Mouse (Mus musculus) thymus, adult 2 months (tissue): ENCODE measurements around the gene Pla2g3. TPM values are rescaled to one million over a fixed set of nuclear protein-coding genes. Genes with fewer than 3 reads are reported as not detected.

ENCODE experiments used
- DNase-seq: peaks from one replicate; pipeline ENCODE4 v3.0.0; 2021
- H3K27ac ChIP-seq: fragments of 200-500 bp; 2 replicates; pipeline ENCODE4 v1.5.1; 2012; ENCODE audit warnings: low read length, control low read depth; ENCODE audit not compliant: control insufficient read depth, insufficient read depth
- H3K27me3 ChIP-seq: fragments of 200-500 bp; 2 replicates; pipeline ENCODE4 v1.6.1; 2012; ENCODE audit warnings: mild to moderate bottlenecking, low read length, moderate library complexity, mixed read lengths; ENCODE audit not compliant: control insufficient read depth, insufficient read depth
- H3K36me3 ChIP-seq: fragments of 200-500 bp; 2 replicates; pipeline ENCODE4 v1.6.1; 2012; ENCODE audit warnings: mild to moderate bottlenecking, low read length, moderate library complexity; ENCODE audit not compliant: control insufficient read depth, insufficient read depth
- H3K4me1 ChIP-seq: fragments of 200-500 bp; replicated peaks from 2 replicates; pipeline ENCODE4 v1.6.1; 2012; ENCODE audit warnings: low read length; ENCODE audit not compliant: control insufficient read depth, insufficient read depth
- H3K4me3 ChIP-seq: fragments of 200-500 bp; 2 replicates; pipeline ENCODE4 v1.5.1; 2012; ENCODE audit warnings: mild to moderate bottlenecking, low read length, control low read depth, moderate library complexity; ENCODE audit not compliant: control insufficient read depth, insufficient read depth
- CTCF ChIP-seq: fragments of 200-500 bp; IDR thresholded peaks from 2 replicates; pipeline ENCODE4 v1.5.1; 2012; ENCODE audit warnings: mild to moderate bottlenecking, control low read depth, low read length, moderate library complexity, borderline replicate concordance; ENCODE audit not compliant: control insufficient read depth, poor library complexity, insufficient read depth; ENCODE audit errors: extremely low read depth
- POLR2A ChIP-seq: fragments of 200-500 bp; IDR thresholded peaks from 2 replicates; pipeline ENCODE4 v1.6.1; 2012; ENCODE audit warnings: mild to moderate bottlenecking, low read length, control low read depth, moderate library complexity; ENCODE audit not compliant: control insufficient read depth, poor library complexity, insufficient read depth; ENCODE audit errors: extremely low read depth
- WGBS: fragments of 180-500 bp; shearing (Covaris S2); methylation state at CpG from one replicate; pipeline ENCODE4 v1.1.7; 2018; 5-methylcytosine and 5-hydroxymethylcytosine counted together
- polyA plus RNA-seq: library from polyadenylated mRNA; depleted of rRNA; stranded (reverse); fragments of >200 nt; gene quantifications from 2 replicates; pipeline ENCODE4 v1.2.3, GENCODE M21; 2012

Pla2g3 gene
- polyA plus RNA-seq, 1 experiment, result 1.9 TPM

- H3K27ac ChIP-seq, result no peak overlapping the region
- TF ChIP-seq POLR2A, result no peak
- TF ChIP-seq CTCF, result no peak
- DNase-seq, result no peak
- peaks cover 10% of the 10 kb centered on the region; the same call in 1 of the 2 replicates for H3K36me3 ChIP-seq
- H3K27me3 ChIP-seq, result no peaks in the 10 kb centered on the region
- H3K4me1 ChIP-seq, result no peaks in the 10 kb centered on the region
- H3K4me3 ChIP-seq, result no peak overlapping the region
- 91% methylated on average over 20 of the region's 20 CpGs for WGBS
Measured at GRCm38 (mm10) chr11:3529476-3530252, 41.6 kb downstream of the Pla2g3 start.

DNA sequence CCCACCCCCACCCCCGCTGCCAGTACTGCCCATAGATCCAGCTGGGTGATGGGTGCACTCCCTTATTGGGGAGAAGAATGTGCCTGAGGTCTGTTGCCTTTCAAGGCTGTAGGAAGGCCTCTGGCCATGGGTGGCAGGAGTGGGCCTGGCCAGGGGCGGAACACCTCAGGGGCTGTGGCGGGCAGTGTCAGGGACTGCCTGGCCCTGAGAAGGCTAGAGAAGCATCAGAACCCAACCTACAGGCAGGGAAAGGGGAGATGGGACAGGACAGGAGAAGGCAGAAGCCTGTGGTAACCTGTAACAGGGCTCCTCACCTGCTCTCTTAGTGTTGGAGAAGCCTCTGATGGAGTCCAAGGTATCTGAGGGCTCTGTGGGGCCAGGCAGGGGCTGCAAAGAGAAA, 42.6 kb downstream of the Pla2g3 start:
- TF ChIP-seq POLR2A (no peak), CTCF (no peak)
- Histone ChIP-seq H3K27ac (no peak overlapping the region), H3K4me3 (no peak overlapping the region), H3K36me3 (peaks cover 10% of the 10 kb centered on the region; the same call in 1 of the 2 replicates), H3K27me3 (no peaks in the 10 kb centered on the region), H3K4me1 (peaks cover 1% of the 10 kb centered on the region)
- no peak for DNase-seq
- 95% methylated on average over 3 of the region's 3 CpGs for WGBS

DNA sequence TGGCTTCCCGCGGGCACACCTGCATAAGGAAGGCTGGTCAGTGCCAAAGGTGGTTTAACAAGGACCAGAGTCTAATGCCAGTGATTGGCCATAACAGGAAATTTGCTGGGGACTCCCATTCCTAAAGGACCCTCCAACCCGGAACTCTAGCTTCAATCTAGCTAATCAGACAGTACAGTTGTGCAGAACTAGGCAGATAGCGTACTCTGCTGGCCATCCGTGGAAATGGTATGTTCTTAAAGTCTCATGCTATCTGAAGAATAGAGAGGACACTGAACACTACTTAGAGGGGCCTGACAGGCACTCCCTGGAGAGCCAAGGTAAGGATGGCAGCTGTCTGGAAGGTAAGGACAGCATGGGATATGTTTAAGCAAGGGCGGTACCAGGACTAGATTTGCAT, 43.5 kb downstream of the Pla2g3 start:
- peaks cover 5% of the 10 kb centered on the region for H3K4me1 ChIP-seq
- H3K27ac ChIP-seq, result no peak overlapping the region
- H3K27me3 ChIP-seq, result no peaks in the 10 kb centered on the region
- H3K4me3 ChIP-seq, result no peak overlapping the region
- 97% methylated on average over 6 of the region's 6 CpGs for WGBS
- DNase-seq, result no peak
- no peak for TF ChIP-seq POLR2A
- no peak for TF ChIP-seq CTCF
- peaks cover 10% of the 10 kb centered on the region; the same call in 1 of the 2 replicates for H3K36me3 ChIP-seq

DNA sequence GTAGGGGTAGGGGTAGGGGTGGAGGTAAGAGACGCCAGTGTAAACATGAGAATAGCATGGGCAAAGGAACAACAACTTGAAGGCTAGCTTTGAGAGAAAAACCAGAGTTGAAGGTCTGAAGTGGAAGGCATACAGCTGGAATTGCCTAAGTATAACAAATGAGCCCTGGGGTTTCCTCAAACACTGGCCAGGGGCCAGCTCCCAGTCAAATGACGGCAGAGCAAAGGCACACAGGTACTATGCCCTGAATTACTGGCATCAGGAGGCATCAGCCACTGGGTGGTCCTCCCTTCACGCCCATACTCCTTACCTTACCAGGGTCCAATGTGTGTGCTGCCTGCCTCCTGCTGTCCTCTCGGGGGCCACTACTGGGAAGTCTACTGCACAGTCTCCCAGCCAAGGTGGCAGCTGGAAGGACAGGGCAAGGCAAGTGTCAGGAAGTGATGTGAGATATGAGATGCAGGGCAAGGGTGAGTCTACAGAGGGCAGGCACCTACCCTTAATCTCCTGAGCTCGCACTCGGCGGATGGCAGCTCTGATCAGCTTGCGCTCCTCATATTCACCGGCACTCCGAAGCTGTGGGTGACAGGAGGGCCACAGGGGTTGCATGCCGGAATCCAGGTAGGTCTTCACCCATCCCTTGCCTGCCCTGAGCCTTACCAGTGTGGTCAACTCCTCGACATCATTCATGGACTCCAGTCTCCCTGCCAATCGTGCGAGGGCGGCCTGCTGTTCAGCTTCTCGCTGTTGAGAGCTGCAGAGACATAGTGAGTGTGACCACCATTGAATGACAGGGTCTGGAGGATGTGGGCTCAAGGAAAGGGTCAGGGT, 44.2 kb downstream of the Pla2g3 start:
- Histone ChIP-seq H3K4me3 (no peak overlapping the region), H3K27ac (no peak overlapping the region), H3K27me3 (no peaks in the 10 kb centered on the region), H3K4me1 (peaks cover 5% of the 10 kb centered on the region), H3K36me3 (peaks cover 10% of the 10 kb centered on the region; the same call in 1 of the 2 replicates)
- WGBS, result 98% methylated on average over 16 of the region's 16 CpGs
- DNase-seq, result no peak
- TF ChIP-seq CTCF (no peak), POLR2A (no peak)

GRCm38 (mm10) chr11:3533406-3533932, 45.4 kb downstream of the Pla2g3 start:
- TF ChIP-seq POLR2A (no peak), CTCF (no peak)
- no peak for DNase-seq
- Histone ChIP-seq H3K4me1 (peaks cover 11% of the 10 kb centered on the region), H3K27me3 (no peaks in the 10 kb centered on the region), H3K27ac (no peak overlapping the region), H3K4me3 (no peak overlapping the region), H3K36me3 (peaks cover 10% of the 10 kb centered on the region; the same call in 1 of the 2 replicates)
- 97% methylated on average over 17 of the region's 17 CpGs for WGBS

GRCm38 (mm10) chr11:3534956-3535355, 46.9 kb downstream of the Pla2g3 start:
- no peak overlapping the region for H3K27ac ChIP-seq
- H3K36me3 ChIP-seq, result peaks cover 2% of the 10 kb centered on the region; the same call in 1 of the 2 replicates
- WGBS, result 37% methylated on average over 8 of the region's 8 CpGs
- no peak overlapping the region for H3K4me3 ChIP-seq
- peaks cover 19% of the 10 kb centered on the region for H3K4me1 ChIP-seq
- H3K27me3 ChIP-seq, result no peaks in the 10 kb centered on the region
- no peak for DNase-seq
- no peak for TF ChIP-seq POLR2A
- TF ChIP-seq CTCF, result no peak
